Mouse (Mus musculus) CH12.LX (cell line): ENCODE results near the gene Dynll2. TPM values are rescaled to one million over a fixed set of nuclear protein-coding genes. Genes with fewer than 3 reads are reported as not detected.

Experiments
- DNase-seq: peaks from one replicate; pipeline ENCODE4 v3.0.0-alpha.2; 2013; ENCODE audit errors: extremely low read depth
- H3K27ac ChIP-seq: 2 replicates; pipeline ENCODE4 v1.5.1; 2012; ENCODE audit warnings: low read depth, mild to moderate bottlenecking, control low read depth, moderate library complexity; ENCODE audit not compliant: insufficient read depth
- H3K27me3 ChIP-seq: replicated peaks from 2 replicates; pipeline ENCODE3; 2012; ENCODE audit warnings: inconsistent platforms
- H3K36me3 ChIP-seq, 2 experiments: replicated peaks in 1 of 2; 2 replicates each; pipeline versions ENCODE3 to v1.6.1; 2012; ENCODE audit warnings: inconsistent platforms in 1 of 2, low read length in 1 of 2, mild to moderate bottlenecking in 1 of 2, mixed read lengths in 1 of 2, moderate library complexity in 1 of 2; ENCODE audit not compliant: control insufficient read depth in 1 of 2, insufficient read depth in 1 of 2
- H3K4me1 ChIP-seq, 2 experiments: 2 replicates each; pipeline ENCODE4 v1.6.1; 2012; ENCODE audit warnings: inconsistent platforms in 1 of 2, moderate library complexity in 1 of 2; ENCODE audit not compliant: insufficient read depth in 2 of 2, control insufficient read depth in 1 of 2
- H3K4me2 ChIP-seq: 2 replicates; pipeline ENCODE4 v1.6.1; 2012; ENCODE audit warnings: low read depth, mild to moderate bottlenecking, control low read depth; ENCODE audit not compliant: poor library complexity, insufficient read depth, severe bottlenecking
- H3K4me3 ChIP-seq, 3 experiments: fragments of 150-350 bp in 1 of 3; sonication (generic) in 1 of 3; replicated peaks in 1 of 3; 2 replicates each; pipeline versions ENCODE3 to v1.5.1; 2011 to 2012; ENCODE audit warnings: low read depth in 2 of 3, low read length in 2 of 3, mild to moderate bottlenecking in 2 of 3, moderate library complexity in 2 of 3, control low read depth in 1 of 3, improper control_type of control experiment in 1 of 3, inconsistent platforms in 1 of 3, mixed read lengths in 1 of 3; ENCODE audit not compliant: poor library complexity in 1 of 3
- H3K79me2 ChIP-seq: replicated peaks from 2 replicates; pipeline ENCODE4 v1.6.1; 2012; ENCODE audit warnings: mild to moderate bottlenecking, moderate library complexity; ENCODE audit not compliant: control insufficient read depth, poor library complexity, insufficient read depth, severe bottlenecking; ENCODE audit errors: extremely low read depth
- H3K9ac ChIP-seq: 2 replicates; pipeline ENCODE4 v1.6.1; 2012; ENCODE audit warnings: low read depth, mild to moderate bottlenecking, control low read depth, moderate library complexity; ENCODE audit not compliant: insufficient read depth
- H3K9me3 ChIP-seq: replicated peaks from 2 replicates; pipeline ENCODE3; 2012; ENCODE audit warnings: low read length, inconsistent platforms, mixed read lengths
- CTCF ChIP-seq, 2 experiments: IDR thresholded peaks in 1 of 2; conservative IDR thresholded peaks in 1 of 2; 2 replicates each; pipeline ENCODE4 v1.5.1; 2011 to 2012; ENCODE audit warnings: low read depth in 2 of 2, low read length in 2 of 2, improper control_type of control experiment in 1 of 2, inconsistent platforms in 1 of 2, mild to moderate bottlenecking in 1 of 2, moderate library complexity in 1 of 2
- E2F4 ChIP-seq: IDR thresholded peaks from 2 replicates; pipeline ENCODE4 v1.6.1; 2011; ENCODE audit warnings: low read depth, low read length, improper control_type of control experiment; ENCODE audit not compliant: insufficient replicate concordance
- ELF1 ChIP-seq: IDR thresholded peaks from 2 replicates; pipeline ENCODE4 v1.6.1; 2014; ENCODE audit warnings: low read depth, mild to moderate bottlenecking, inconsistent platforms, low read length, improper control_type of control experiment
- EP300 ChIP-seq: IDR thresholded peaks from 2 replicates; pipeline ENCODE4 v1.6.1; 2011; ENCODE audit warnings: low read length, improper control_type of control experiment
- GABPA ChIP-seq: IDR thresholded peaks from 2 replicates; pipeline ENCODE4 v1.6.1; 2012; ENCODE audit warnings: low read depth, low read length, improper control_type of control experiment, inconsistent platforms; ENCODE audit not compliant: insufficient replicate concordance
- HCFC1 ChIP-seq: IDR thresholded peaks from 2 replicates; pipeline ENCODE4 v1.6.1; 2012; ENCODE audit warnings: low read depth, mild to moderate bottlenecking, inconsistent platforms, low read length, improper control_type of control experiment
- IRF4 ChIP-seq: IDR thresholded peaks from 2 replicates; pipeline ENCODE4 v1.6.1; 2014; ENCODE audit warnings: low read depth, mild to moderate bottlenecking, inconsistent platforms, low read length, improper control_type of control experiment
- JUND ChIP-seq: conservative IDR thresholded peaks from 2 replicates; pipeline ENCODE4 v1.6.1; 2011; ENCODE audit warnings: low read depth, low read length, improper control_type of control experiment
- MAX ChIP-seq: IDR thresholded peaks from 2 replicates; pipeline ENCODE4 v1.6.1; 2011; ENCODE audit warnings: low read length, improper control_type of control experiment
- MAZ ChIP-seq: IDR thresholded peaks from 2 replicates; pipeline ENCODE4 v1.6.1; 2012; ENCODE audit warnings: low read depth, mild to moderate bottlenecking, inconsistent platforms, low read length, improper control_type of control experiment, moderate library complexity
- MEF2A ChIP-seq: IDR thresholded peaks from 2 replicates; pipeline ENCODE4 v1.6.1; 2014; ENCODE audit warnings: low read depth, mild to moderate bottlenecking, inconsistent platforms, low read length, improper control_type of control experiment, borderline replicate concordance
- NELFE ChIP-seq: IDR thresholded peaks from 2 replicates; pipeline ENCODE4 v1.6.1; 2011; ENCODE audit warnings: low read depth, low read length, improper control_type of control experiment
- RAD21 ChIP-seq: IDR thresholded peaks from 2 replicates; pipeline ENCODE4 v1.6.1; 2011; ENCODE audit warnings: low read depth, mild to moderate bottlenecking, low read length, improper control_type of control experiment, moderate library complexity
- RCOR1 ChIP-seq: conservative IDR thresholded peaks from 2 replicates; pipeline ENCODE4 v1.6.1; 2012; ENCODE audit warnings: low read depth, mild to moderate bottlenecking, inconsistent platforms, low read length, improper control_type of control experiment
- SMC3 ChIP-seq: IDR thresholded peaks from 2 replicates; pipeline ENCODE4 v1.6.1; 2011; ENCODE audit warnings: low read depth, low read length, improper control_type of control experiment
- TBP ChIP-seq: conservative IDR thresholded peaks from 2 replicates; pipeline ENCODE4 v1.6.1; 2011; ENCODE audit warnings: low read depth, low read length, improper control_type of control experiment
- USF1 ChIP-seq: IDR thresholded peaks from 2 replicates; pipeline ENCODE4 v1.6.1; 2014; ENCODE audit warnings: low read depth, mild to moderate bottlenecking, inconsistent platforms, low read length, improper control_type of control experiment
- ZMIZ1 ChIP-seq: IDR thresholded peaks from 2 replicates; pipeline ENCODE4 v1.6.1; 2012; ENCODE audit warnings: low read depth, mild to moderate bottlenecking, inconsistent platforms, low read length, improper control_type of control experiment
- ZNF384 ChIP-seq: IDR thresholded peaks from 2 replicates; pipeline ENCODE4 v1.6.1; 2012; ENCODE audit warnings: low read depth, low read length, improper control_type of control experiment, inconsistent platforms
- dilution Hi-C: fragments of 300-500 bp; cut with MboI; formaldehyde crosslinking; loops from 2 replicates; pipeline ENCODE4 v1.14.3; 2020; ENCODE audit warnings: low sequenced_read_pairs; ENCODE audit not compliant: extremely low pct_unique_long_range_greater_than_20kb, extremely low pct_ligation_motif_present
- in situ Hi-C: fragments of 300-500 bp; cut with MboI; formaldehyde crosslinking; loops from 3 replicates; pipeline ENCODE4 v1.14.3; 2019; ENCODE audit warnings: low sequenced_read_pairs, low pct_ligation_motif_present, low pct_unique_long_range_greater_than_20kb, mixed read lengths
- polyA plus RNA-seq: library from polyadenylated mRNA; unstranded; fragments of >175 nt; gene quantifications from 2 replicates; pipeline ENCODE4 v1.2.1, GENCODE M21; 2012; ENCODE audit warnings: low read depth; ENCODE audit not compliant: insufficient read length
- total RNA-seq, 2 experiments: library from RNA; depleted of rRNA; stranded (reverse); fragments of 300-350 nt in 1 of 2; fragments of >200 nt in 1 of 2; gene quantifications; 2 replicates each; pipeline ENCODE4 v1.2.3; 2012 to 2014

Gene Dynll2
- total and polyA plus RNA-seq, 3 experiments = 14.0 to 147 (median 35.8) TPM

- no peak for TF ChIP-seq RCOR1
- no peak for TF ChIP-seq HCFC1
- no peak for TF ChIP-seq USF1
- no peak for TF ChIP-seq JUND
- TF ChIP-seq MAX = no peak
- no peak for TF ChIP-seq ELF1
- TF ChIP-seq E2F4 = no peak
- no peak; the same call in 1 of the 2 replicates for TF ChIP-seq NELFE
Measured at GRCm38 (mm10) chr11:87955144-87955543, 32.2 kb downstream of the Dynll2 start (continued).

GRCm38 (mm10) chr11:87949990-87950389 is 37.3 kb downstream of the Dynll2 start:
- Histone ChIP-seq H3K36me3 (no peaks in the 10 kb centered on the region), H3K4me1 (peaks cover 0 to 3% of the 10 kb centered on the region in 2 experiments; a peak in 1 of 4 replicates), H3K4me2 (peak overlapping the region; percentile 62), H3K4me3 (no peak overlapping the region), H3K9me3 (no peaks in the 10 kb centered on the region), H3K27ac (no peak overlapping the region), H3K9ac (no peak overlapping the region), H3K27me3 (peaks cover 61% of the 10 kb centered on the region), H3K79me2 (no peaks in the 10 kb centered on the region)
- dilution Hi-C loops (no loop called here), in situ Hi-C loops (no loop called here)
- TF ChIP-seq CTCF (conservative IDR thresholded peaks at IDR 0.05 in 1 of 2, IDR thresholded peaks at IDR 0.05 in 1 of 2; ENCODE audit: low read depth in 2 of 2, low read length in 2 of 2) = peak; percentile 35 to 88; a peak in 3 of 4 replicates
- peak; percentile 51 for TF ChIP-seq RAD21
- TF ChIP-seq ZNF384 = no peak
- no peak for TF ChIP-seq MEF2A
- TF ChIP-seq MAZ = peak; percentile 32; the same call in 1 of the 2 replicates
- TF ChIP-seq SMC3 = peak; percentile 58
- no peak for TF ChIP-seq RCOR1
- TF ChIP-seq EP300 = no peak
- peak; percentile 44 for DNase-seq

- no peak overlapping the region for H3K27ac ChIP-seq
- H3K4me1 ChIP-seq = no peaks in the 10 kb centered on the region
Measured at GRCm38 (mm10) chr11:87935467-87935866, 51.9 kb downstream of the Dynll2 start.

More at GRCm38 (mm10) chr11:87935467-87935866, 51.9 kb downstream of the Dynll2 start:
- H3K9me3 ChIP-seq = peaks cover 5% of the 10 kb centered on the region
- DNase-seq = no peak
- no peak overlapping the region for H3K9ac ChIP-seq
- no peak for TF ChIP-seq GABPA
- no peak for TF ChIP-seq TBP
- TF ChIP-seq HCFC1 = no peak
- TF ChIP-seq IRF4 = no peak
- TF ChIP-seq ZMIZ1 = no peak
- TF ChIP-seq, all 38 proteins: peak for 0
- no peaks in the 10 kb centered on the region for H3K79me2 ChIP-seq
- no peak overlapping the region for H3K4me3 ChIP-seq
- dilution Hi-C loops = no loop called here
- H3K27me3 ChIP-seq = peaks cover 67% of the 10 kb centered on the region
- no peak overlapping the region for H3K4me2 ChIP-seq
- no peaks in the 10 kb centered on the region for H3K36me3 ChIP-seq
- in situ Hi-C loops = no loop called here
